Mouse (Mus musculus) gastrocnemius, postnatal 4 days (tissue): ENCODE measurements around the gene Pgp. TPM values are rescaled to one million over a fixed set of nuclear protein-coding genes. Genes with fewer than 3 reads are reported as not detected.

Source experiments
- DNase-seq, 2 experiments: peaks; one replicate each; pipeline ENCODE4 v3.0.0; 2021 to 2022; ENCODE audit warnings: low spot score in 2 of 2, mixed read lengths in 2 of 2
- total RNA-seq, 2 experiments: library from RNA; stranded (reverse); gene quantifications; 2 replicates each; pipeline ENCODE4 v1.2.3; 2021

Pgp gene
- total RNA-seq, 2 experiments from 2014 or later: 34.6 to 37.4 TPM

DNA sequence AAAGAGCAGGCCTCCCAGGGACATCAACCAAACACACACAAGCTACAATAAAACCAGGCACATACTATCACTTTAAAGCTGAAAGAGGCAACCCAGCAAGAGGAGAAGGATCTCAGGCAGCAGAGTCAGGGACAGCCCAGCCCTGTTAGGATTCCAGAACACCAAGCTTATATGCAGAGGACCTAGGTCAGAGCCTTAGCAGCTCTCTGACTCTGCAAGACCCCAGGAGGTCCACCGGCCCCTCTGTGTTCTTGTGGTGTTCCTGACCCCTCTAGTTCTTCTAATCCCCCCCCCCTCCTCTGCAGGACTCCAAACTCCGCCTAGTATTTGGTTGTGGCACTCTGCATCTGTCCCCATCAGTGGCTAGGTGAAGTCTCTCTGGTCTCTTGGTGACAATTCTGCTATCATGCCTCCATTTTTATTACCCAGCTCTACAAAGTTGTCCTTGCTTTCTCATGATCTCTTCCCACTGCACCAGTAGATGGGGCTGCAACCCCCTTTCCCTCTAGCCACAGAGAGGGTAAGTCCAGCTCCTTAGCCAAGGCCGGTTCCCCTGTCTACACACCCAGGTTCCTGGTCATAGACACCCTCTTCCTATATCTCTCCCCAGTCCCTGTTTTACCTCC lies 10.1 kb downstream of the Pgp start:
- DNase-seq: no peak

DNA sequence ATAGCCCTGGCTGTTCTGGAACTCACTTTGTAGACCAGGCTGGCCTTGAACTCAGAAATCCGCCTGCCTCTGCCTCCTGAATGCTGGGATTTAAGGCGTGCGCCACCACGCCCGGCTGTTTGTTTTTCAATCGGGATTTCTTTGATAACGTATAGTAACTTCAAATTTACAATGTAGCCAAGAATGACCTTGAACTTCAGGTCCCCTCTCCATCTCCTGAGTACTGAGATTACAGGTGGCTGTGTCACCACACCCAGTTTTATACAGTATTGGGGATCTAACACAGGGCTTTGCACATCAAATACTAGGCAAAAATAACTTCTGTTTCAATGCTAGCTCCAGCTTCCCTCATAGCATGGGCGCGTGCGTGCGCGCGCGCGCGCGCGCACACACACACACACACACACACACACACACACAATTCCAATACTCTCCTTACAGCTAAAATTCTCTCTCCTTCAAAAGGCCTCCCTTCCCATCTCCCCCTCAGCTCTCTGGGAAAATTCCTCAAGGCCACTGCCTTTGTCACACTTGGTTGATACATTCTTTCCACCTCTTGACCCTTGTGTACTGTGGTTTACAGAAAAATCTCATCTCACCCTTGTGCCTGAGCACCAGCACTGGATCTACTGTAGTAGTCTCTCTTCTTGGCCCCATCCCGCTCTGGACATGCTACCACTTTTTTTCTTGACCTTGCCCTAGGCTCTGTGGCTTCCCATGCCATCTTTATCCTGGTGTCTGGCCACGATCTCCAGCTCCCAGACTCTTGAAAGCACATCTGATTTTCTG lies 11.0 kb downstream of the Pgp start:
- no peak for DNase-seq

GRCm38 (mm10) chr17:24483495-24483894 lies 13.3 kb downstream of the Pgp start:
- no peak for DNase-seq

DNA sequence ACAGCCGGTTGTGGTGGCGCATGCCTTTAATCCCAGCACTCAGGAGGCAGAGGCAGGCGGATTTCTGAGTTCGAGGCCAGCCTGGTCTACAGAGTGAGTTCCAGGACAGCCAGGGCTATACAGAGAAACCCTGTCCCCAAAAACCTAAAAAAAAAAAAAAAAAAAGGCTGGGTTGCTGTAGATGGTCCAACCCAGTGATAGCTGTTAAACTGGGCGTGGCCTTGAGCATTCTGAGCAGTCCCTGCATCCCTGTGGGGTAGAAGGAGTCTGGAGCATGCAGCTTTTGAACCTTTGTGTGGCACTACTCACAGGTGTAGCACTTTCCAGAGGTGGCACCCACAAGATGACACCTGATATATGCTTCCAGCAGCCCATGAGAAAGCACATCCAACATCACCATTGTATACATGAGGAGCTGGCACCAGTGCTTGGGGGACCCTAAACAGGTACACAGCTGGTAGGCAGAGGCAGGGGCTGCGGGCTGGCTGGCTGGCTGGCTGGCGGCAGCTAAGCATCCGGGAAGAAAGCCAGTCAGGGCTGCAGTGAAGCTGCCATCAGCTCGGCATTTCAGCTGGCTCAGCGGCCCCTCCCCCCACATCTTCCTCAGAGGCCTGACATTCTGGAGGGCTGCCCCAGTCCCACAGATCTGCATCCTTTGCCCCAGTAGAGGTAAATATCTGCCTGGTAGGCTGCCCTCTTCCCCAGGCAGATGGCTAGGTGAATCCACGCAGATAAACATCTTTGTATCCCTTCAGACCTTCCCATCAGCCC lies 15.1 kb downstream of the Pgp start:
- DNase-seq: peak in 1 of 2 experiments; percentile 37

DNA sequence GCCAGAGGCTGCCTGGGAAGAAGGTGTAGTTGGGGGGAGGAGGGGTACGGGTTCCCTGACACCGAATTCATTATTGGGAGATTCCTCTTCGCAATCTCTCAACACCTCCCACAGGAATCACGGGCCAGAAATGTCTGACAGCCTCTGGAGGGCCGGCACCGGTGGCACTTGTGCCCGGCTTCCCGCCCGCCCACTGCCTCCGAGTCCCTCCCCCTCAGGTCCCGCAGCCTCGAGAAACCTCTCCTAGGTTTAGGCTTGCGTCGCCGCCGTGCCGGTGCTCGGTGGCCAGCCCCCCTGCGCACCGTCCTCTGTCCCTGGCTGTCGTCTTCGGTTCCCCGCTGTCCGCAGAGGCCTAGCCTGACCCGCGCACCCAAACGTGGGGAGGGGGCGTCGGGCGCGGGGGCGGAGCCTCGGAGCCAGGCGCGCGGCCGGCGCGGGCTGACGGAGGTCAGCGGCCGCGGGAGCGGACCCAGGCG lies 18.0 kb downstream of the Pgp start, which contains the start of gene Caskin1:
Gene Caskin1, plus strand, starts transcription at position 416 of the 476 bp plus-strand sequence.
- DNase-seq: no peak

DNA sequence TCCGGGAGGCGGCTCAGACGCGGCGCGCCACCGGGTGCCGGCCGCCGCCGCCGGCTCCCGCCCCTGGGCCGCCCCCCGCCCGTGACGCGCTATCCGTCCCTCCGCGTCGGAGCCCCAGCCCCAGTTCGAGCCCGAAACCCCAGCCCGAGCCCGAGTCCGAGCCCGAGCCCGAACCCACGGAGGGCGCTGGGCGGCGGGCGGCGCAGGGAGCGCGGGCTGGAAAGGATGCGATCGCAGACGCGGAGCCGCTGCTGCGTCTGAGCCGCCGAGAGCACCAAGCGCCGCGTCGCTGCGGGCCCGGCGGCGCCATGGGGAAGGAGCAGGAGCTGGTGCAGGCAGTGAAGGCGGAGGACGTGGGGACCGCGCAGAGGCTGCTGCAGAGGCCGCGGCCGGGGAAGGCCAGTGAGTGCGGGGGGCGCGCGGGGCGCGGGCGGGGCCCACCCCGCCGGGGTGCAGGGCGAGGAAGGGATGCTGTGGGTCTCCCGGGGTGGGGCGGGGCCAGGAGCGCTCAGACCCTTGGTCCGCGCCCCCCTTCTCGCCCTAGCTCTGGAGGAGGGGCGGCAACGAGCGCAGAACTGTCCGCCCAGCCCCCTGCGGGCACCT lies 18.6 kb downstream of the Pgp start:
- DNase-seq: peak in 1 of 2 experiments; percentile 40

GRCm38 (mm10) chr17:24489265-24490030 lies 19.3 kb downstream of the Pgp start:
- DNase-seq: no peak

DNA sequence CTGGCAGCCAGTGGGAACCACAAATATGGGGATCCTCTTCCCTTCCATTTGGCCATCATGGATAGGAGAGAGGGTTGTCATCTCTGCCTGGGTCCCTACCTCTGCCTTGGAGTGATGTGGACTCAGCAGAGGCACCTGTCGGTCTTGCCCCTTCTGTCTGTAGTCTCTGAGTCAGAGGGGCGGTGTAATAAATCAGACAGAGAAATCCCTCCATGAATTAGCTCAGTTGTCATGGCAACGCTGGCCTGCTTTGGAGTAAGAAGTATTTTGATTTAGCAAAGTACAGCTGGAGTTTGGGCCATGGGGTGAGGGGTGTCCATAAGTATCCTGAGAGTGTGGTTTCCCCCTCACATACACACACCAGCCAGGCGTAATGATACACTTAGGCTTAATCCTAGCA lies 20.2 kb downstream of the Pgp start:
- DNase-seq: no peak

DNA sequence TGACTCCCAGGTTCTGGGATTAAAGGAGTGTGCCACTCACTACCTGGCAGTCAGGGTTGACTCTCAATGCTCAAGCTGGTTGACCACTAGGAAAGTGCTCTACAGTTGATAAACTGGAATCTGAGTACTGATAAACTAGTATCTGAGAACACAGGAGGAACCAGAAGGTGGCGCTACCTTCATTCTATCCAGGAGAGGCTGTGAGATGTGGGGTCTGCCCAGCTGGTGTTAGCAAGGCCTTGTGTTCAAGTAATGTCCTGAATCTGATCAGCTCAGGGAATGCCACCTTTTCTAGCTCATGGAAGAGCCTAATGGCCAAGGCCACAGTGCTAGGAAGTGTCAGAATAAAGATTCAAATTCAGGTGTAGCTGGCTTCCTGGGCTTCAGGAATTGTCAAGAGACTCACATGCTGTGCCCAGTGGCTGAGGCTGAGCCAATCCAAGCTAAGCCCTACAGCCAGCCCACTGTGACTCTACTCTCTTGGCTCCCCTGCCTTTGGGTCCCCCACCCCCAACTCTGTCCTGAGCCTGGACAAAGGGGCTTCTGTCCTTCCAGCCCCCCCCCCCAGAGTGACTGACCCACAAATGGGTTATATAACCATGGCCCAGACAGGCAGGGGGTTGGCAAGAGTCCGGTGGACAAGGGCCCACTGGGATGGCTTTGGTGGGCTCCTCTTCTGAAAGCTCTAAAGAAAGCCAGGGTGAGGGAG lies 24.6 kb downstream of the Pgp start:
- DNase-seq: peak in 1 of 2 experiments; percentile 63

GRCm38 (mm10) chr17:24495443-24495842 lies 25.3 kb downstream of the Pgp start:
- DNase-seq: no peak

- no peak for DNase-seq
Measured at GRCm38 (mm10) chr17:24496026-24496425, 25.8 kb downstream of the Pgp start.

DNA sequence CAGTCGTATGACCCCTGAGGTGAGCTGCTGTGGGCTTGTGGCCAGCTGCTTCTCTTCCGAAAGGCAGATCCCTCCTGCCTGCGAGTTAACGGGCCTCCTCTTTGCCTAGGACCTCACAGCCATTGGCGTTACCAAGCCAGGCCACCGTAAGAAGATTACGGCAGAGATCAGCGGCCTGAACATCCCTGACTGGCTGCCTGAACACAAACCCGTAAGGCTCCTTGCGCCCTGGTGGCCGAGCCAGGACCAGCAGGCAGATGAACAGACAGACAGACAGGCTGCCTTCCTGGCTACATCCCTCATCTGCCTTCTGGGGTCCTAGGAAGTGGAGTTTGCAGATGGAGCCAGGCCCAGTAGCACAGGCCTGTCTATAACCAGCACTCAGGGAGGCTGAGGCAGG lies 32.0 kb downstream of the Pgp start:
- no peak for DNase-seq

GRCm38 (mm10) chr17:24504085-24504484 lies 33.9 kb downstream of the Pgp start:
- no peak for DNase-seq

DNA sequence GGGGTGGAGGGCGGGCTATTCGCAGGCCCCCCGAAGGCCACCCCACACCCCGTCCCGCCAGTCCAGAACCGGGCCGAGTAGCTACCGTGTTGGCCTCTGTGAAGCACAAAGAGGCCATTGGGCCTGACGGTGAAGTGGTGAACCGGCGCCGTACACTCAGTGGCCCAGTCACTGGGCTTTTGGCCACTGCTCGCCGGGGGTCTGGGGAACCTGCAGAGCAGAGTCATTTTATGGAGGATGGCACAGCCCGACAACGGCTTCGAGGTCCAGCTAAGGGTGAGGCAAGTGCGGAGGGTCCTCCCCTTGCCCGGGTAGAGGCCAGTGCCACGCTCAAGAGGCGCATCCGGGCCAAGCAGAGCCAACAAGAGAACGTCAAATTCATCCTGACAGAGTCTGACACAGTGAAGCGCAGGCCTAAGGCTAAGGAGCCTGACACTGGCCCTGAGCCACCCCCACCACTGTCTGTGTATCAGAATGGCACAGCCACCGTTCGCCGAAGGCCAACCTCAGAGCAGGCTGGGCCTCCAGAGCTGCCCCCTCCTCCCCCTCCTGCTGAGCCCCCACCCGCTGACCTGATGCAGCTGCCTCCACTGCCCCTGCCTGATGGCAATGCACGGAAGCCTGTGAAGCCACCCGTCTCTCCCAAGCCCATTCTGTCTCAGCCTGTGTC lies 35.2 kb downstream of the Pgp start:
- DNase-seq: no peak

- no peak for DNase-seq
Measured at GRCm38 (mm10) chr17:24506332-24507070, 36.3 kb downstream of the Pgp start.

GRCm38 (mm10) chr17:24507129-24507664 lies 37.0 kb downstream of the Pgp start:
- DNase-seq: no peak

- no peak for DNase-seq
Measured at GRCm38 (mm10) chr17:24507806-24508460, 37.7 kb downstream of the Pgp start.

DNA sequence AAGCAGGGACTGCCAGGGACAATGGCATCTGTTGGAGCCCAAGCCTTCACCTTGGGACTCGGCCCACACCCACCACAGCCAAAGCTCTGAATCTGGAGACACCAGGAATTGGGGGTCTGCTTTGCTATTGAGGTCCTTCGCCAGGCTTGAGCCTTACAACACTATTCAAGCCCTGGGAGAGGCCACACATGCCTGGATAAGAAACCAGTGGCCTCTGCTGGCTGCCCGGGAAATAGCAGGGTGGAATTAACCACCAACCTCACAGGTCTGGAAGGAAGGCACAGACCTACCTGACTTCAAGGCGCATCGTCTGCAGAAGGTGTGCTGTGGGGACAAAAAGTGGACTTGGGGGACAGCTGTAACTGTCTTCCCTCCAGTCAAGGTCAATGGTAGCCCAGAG lies 43.4 kb downstream of the Pgp start:
- no peak for DNase-seq
